9 mouse cellular contexts compared by ENCODE assay signal in the genomic region with DNA sequence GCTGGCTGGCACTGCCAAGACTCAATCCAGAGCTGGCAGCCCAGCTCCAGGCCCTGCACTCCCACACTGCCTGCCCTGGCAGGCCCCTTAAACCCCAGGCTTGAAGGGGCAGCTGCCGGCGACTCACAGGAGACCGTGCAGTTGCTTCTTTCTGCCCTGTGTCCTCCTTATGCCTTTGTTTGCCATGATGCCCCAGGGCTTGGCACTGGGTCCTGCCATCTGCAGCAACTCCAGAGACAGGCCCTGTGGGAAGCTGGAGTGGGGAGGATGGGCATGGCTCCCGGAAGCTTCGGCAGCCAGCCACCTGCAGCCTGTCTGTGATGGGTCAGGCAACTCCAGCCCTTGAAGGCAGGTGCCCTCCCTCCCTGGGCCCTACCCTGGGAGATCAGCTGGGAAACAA. TPM values are rescaled to one million over a fixed set of nuclear protein-coding genes. Genes with fewer than 3 reads are reported as not detected.
A peak's percentile ranks its signal among the peaks of the same experiment; 100 is the strongest.
DNase-seq lines count a peak whose midpoint lies in the region; ATAC-seq and TF ChIP-seq lines count a peak whose summit lies in the region.
"Had no signal": no experiment of that assay in that cellular context is flagged by ENCODE, and none has a peak within 500 bp of the region (broad histone marks: within the 10 kb centered on the region; RNA-seq: fewer than 3 reads in every experiment).

No protein-coding gene starts in this region.

- intact Hi-C loops in left cerebral cortex, adult 2 months (cut with DNase I), result loop anchor here (2.0 kb wide), 1 partner anchor 18 kb away; no protein-coding TSS in a partner anchor
- intact Hi-C loops in gastrocnemius, postnatal 14 days (cut with DNase I; ENCODE audit: low total_unique reads), result no loop called here

- H3K27ac ChIP-seq in left cerebral cortex, adult 2 months, result peak overlapping the region; percentile 60
- H3K27ac ChIP-seq in midbrain, embryonic 13.5 days, result peak overlapping the region; percentile 82

- H3K4me2 ChIP-seq in midbrain, embryonic 13.5 days (replicated peaks), result no peak overlapping the region

- H3K9ac ChIP-seq in midbrain, embryonic 13.5 days (replicated peaks), result 0 out of 2 replicates have a peak overlapping the region, but pooled peaks have one; percentile 4

- no peaks in the 10 kb centered on the region for H3K27me3 ChIP-seq in midbrain, embryonic 13.5 days

- H3K4me3 ChIP-seq in left cerebral cortex, adult 2 months, result no peak overlapping the region
- H3K4me3 ChIP-seq in midbrain, embryonic 13.5 days (replicated peaks), result no peak overlapping the region
- H3K4me3 ChIP-seq: erythroblast, embryonic 14.5 days had no signal

- no peak for ATAC-seq in midbrain, embryonic 13.5 days

- peaks cover 97% of the 10 kb centered on the region for H3K4me1 ChIP-seq in midbrain, embryonic 13.5 days (replicated peaks)

- 61% methylated on average over 5 of the region's 5 CpGs for WGBS in midbrain, embryonic 13.5 days

- no peak for TF ChIP-seq CTCF in left cerebral cortex, adult 2 months (IDR thresholded peaks at IDR 0.05)

- H3K9me3 ChIP-seq in midbrain, embryonic 13.5 days, result no peaks in the 10 kb centered on the region

- H3K36me3 ChIP-seq in midbrain, embryonic 13.5 days, result no peaks in the 10 kb centered on the region

- peak; percentile 36 to 54 for DNase-seq in left cerebral cortex, adult 2 months (ENCODE audit: extremely low spot score in 1 of 2, low spot score in 2 of 2)
- no peak for DNase-seq in left cerebral cortex, adult 9 months (ENCODE audit: low spot score in 2 of 2)
- peak; percentile 94 for DNase-seq in cerebellum, adult 18-20 months
- peak; percentile 79 for DNase-seq in gastrocnemius, postnatal 14 days
- no peak for DNase-seq in urinary bladder, postnatal 36 days (ENCODE audit: low spot score in 2 of 2)
- no peak for DNase-seq in embryo, embryonic 10 days (ENCODE audit: low spot score)
- DNase-seq in spleen, adult 18-20 months, result no peak

RNA-seq across cellular contexts. Expression of a gene that starts 24.0 kb away (rescaled TPM):
- 100 to 1,000 TPM; 228 to 270 TPM for total RNA-seq in left cerebral cortex, adult 2 months (2021)
- total RNA-seq in gastrocnemius, postnatal 14 days (2021), result 10 to 100 TPM; 85.9 to 97.7 TPM
- polyA plus RNA-seq in midbrain, embryonic 13.5 days (2015; fragmentation: Nextera tagmentation; extraction: Ambion mirVana), result 20.2 and 22.6 TPM in 2 replicates

Comparison
In these comparisons a context has a peak if more than half of its experiments do, and no peak if none do; other contexts are left out.
1. DNase-seq: peak in left cerebral cortex, adult 2 months (2 of 2), cerebellum, adult 18-20 months (2 of 2) and gastrocnemius, postnatal 14 days (single experiment); none in left cerebral cortex, adult 9 months (0 of 2), urinary bladder, postnatal 36 days (0 of 2), embryo, embryonic 10 days (single experiment) and spleen, adult 18-20 months (0 of 2).